Mouse (Mus musculus) brain, embryonic 14.5 days (tissue): ENCODE data around the gene Sec22c. TPM values are rescaled to one million over a fixed set of nuclear protein-coding genes. Genes with fewer than 3 reads are reported as not detected.

ENCODE experiments used
- DNase-seq: peaks from one replicate; pipeline ENCODE4 v3.0.0-alpha.2; 2011; ENCODE audit warnings: low read depth
- CTCF ChIP-seq: fragments of 200-500 bp; IDR thresholded peaks from 2 replicates; pipeline ENCODE4 v1.5.1; 2012; ENCODE audit warnings: inconsistent platforms, mild to moderate bottlenecking, moderate library complexity, borderline replicate concordance; ENCODE audit not compliant: insufficient read depth, insufficient read length; ENCODE audit errors: extremely low read depth
- POLR2A ChIP-seq: fragments of 200-500 bp; IDR thresholded peaks from 2 replicates; pipeline ENCODE4 v1.6.1; 2012; ENCODE audit warnings: mild to moderate bottlenecking, inconsistent platforms, borderline replicate concordance; ENCODE audit not compliant: poor library complexity, insufficient read depth, insufficient read length, severe bottlenecking; ENCODE audit errors: extremely low read depth
- polyA plus RNA-seq: library from polyadenylated mRNA; depleted of rRNA; stranded (reverse); fragments of >200 nt; gene quantifications from 2 replicates; pipeline ENCODE4 v1.2.3, GENCODE M21; 2012; rRNA removed

Sec22c gene
- polyA plus RNA-seq = 21.2 and 25.2 TPM in 2 replicates

- TF ChIP-seq POLR2A (peak; percentile 74; the same call in 1 of the 2 replicates), CTCF (no peak)
- peak; percentile 97 for DNase-seq
Observed at GRCm38 (mm10) chr9:121704646-121705625, at the start of gene Sec22c. TSS of gene Sec22c (minus strand) at chr9:121705490.

- no peak for DNase-seq
- TF ChIP-seq POLR2A (no peak), CTCF (no peak)
Observed at GRCm38 (mm10) chr9:121754624-121755023, 49.3 kb upstream of the Sec22c start.

GRCm38 (mm10) chr9:121752774-121753173, 47.5 kb upstream of the Sec22c start:
- TF ChIP-seq CTCF (no peak), POLR2A (no peak)
- DNase-seq = no peak

GRCm38 (mm10) chr9:121744051-121744450, 38.8 kb upstream of the Sec22c start:
- no peak for TF ChIP-seq POLR2A
- no peak for DNase-seq

- DNase-seq = no peak
- TF ChIP-seq CTCF = no peak
- TF ChIP-seq POLR2A = no peak
Observed at GRCm38 (mm10) chr9:121741168-121741567, 35.9 kb upstream of the Sec22c start.

GRCm38 (mm10) chr9:121740490-121740889, 35.2 kb upstream of the Sec22c start:
- DNase-seq = no peak
- TF ChIP-seq POLR2A = no peak
- no peak for TF ChIP-seq CTCF

- TF ChIP-seq POLR2A (no peak), CTCF (no peak)
- DNase-seq = peak; percentile 65
Observed at GRCm38 (mm10) chr9:121719347-121720331, 14.3 kb upstream of the Sec22c start.

- DNase-seq = peak; percentile 99
- TF ChIP-seq CTCF (no peak), POLR2A (peak; percentile 70)
Observed at GRCm38 (mm10) chr9:121718792-121719318, 13.6 kb upstream of the Sec22c start, which contains the start of gene Nktr. TSS of gene Nktr (plus strand) at chr9:121719169.

- peak; percentile 22 for DNase-seq
- TF ChIP-seq POLR2A (no peak), CTCF (no peak)
Observed at GRCm38 (mm10) chr9:121718070-121718705, 12.9 kb upstream of the Sec22c start.

- TF ChIP-seq POLR2A = no peak
- TF ChIP-seq CTCF = no peak
- no peak for DNase-seq
Observed at GRCm38 (mm10) chr9:121717048-121717447, 11.8 kb upstream of the Sec22c start.

GRCm38 (mm10) chr9:121710584-121710975, 5.3 kb upstream of the Sec22c start:
- DNase-seq = no peak
- no peak for TF ChIP-seq POLR2A
